Mouse (Mus musculus) monocyte, adult 2 months (primary cell): Measurements from ENCODE around the gene Tas2r134.

ENCODE experiments used
- DNase-seq, 2 experiments: peaks; one replicate each; pipeline ENCODE4 v3.0.0; 2022; ENCODE audit warnings: low spot score in 2 of 2, low read depth in 1 of 2

The Tas2r134 gene

GRCm38 (mm10) chr2:51652086-51652485 is 24.8 kb downstream of the Tas2r134 start:
- DNase-seq, result no peak

GRCm38 (mm10) chr2:51657684-51658083 is 30.4 kb downstream of the Tas2r134 start:
- no peak for DNase-seq

GRCm38 (mm10) chr2:51658288-51658687 is 31.0 kb downstream of the Tas2r134 start:
- DNase-seq, result no peak

GRCm38 (mm10) chr2:51674321-51674720 is 47.0 kb downstream of the Tas2r134 start:
- no peak for DNase-seq
